Mouse (Mus musculus): ENCODE measurements around the gene Zfp687.

DNA sequence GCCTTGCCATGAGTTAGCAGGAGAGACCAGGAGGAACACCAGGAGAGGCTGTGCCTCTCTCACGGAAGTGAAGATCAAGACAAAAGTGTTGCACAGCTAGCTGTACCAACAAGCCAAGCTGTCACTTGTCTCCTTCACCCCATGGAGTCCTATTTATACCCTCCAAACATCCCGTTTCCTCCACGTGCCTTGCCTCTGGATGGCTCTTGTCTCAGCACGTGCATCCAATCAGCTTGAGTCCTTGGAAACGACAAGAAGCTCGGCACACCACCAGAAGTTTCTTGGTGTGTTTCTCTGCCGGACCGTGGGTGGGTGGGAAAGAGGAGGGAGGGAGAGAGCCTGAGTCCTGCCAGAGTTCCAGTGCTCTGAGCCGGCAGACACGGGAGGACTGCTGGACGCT lies 9.3 kb upstream of the Zfp687 start:
- TF ChIP-seq POLR2A (IDR thresholded peaks at IDR 0.05; ENCODE audit: borderline replicate concordance, low read depth, low read length) (no peak), CTCF (IDR thresholded peaks at IDR 0.05; ENCODE audit: low read depth, low read length) (no peak)
